Mouse (Mus musculus): Measurements from ENCODE around the gene Ube2q1. TPM values are rescaled to one million over a fixed set of nuclear protein-coding genes. Genes with fewer than 3 reads are reported as not detected.
A peak's percentile ranks its signal among the peaks of the same experiment; 100 is the strongest.

The Ube2q1 gene
- total RNA-seq (2021): 10 to 100 TPM; 28.0 to 28.6 TPM
- long read RNA-seq, experiment 1, transcript Ube2q1-201 (13 exons, 3,077 nt): major isoform, 72 of 76 reads
- long read RNA-seq, experiment 1, partial matches to known transcripts: 0 of 76 reads
- long read RNA-seq, experiment 1, other reads (novel, unspliced or antisense): 4 of 76 reads
- long read RNA-seq, experiment 2, transcript Ube2q1-201 (13 exons, 3,077 nt): major isoform, 55 of 69 reads
- long read RNA-seq, experiment 2, partial matches to known transcripts: 2 of 69 reads
- long read RNA-seq, experiment 2, other reads (novel, unspliced or antisense): 12 of 69 reads

DNA sequence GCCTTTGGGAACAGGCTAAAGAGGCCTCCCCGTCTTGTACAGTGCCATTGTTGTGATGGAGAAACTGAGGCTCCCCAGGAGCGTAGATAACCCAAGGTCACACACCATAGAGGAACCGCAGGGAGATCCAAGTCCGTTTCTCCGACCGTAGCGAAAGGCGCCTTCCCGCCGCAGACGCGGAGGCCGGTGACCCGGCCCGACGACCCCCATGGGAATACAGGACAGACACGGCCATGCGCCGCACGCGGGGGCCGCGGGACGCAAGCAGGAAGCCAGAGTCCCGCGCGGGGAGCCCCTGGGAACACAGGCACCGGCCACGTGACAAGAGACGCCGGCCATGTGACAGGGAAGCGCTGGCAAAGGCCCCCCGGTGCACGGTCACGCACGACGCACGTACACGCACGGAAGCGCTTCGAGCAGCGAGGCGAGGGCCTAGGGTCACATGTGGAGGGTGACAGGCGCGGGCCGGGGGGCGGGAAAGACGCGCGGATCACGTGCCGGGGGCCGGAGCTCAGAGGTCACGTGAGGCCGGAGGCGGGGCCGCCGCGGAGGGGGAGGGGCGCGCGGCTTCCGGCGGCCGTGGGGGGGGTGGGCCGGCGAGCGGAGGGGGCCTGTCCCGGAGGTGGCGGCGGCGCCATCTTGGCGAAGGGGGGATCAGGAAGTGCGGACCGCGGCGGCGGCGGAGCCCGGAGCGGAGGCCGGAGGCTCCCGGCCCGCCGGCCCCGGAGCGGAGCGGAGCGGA lies at the start of gene Ube2q1:
Gene Ube2q1 (plus strand): TSS at position 649 of the 742 bp plus-strand sequence.
- intact Hi-C loops (cut with DNase I): loop anchor here (1.0 to 5.0 kb wide), 3 partner anchors 39 to 261 kb away; partner anchors contain the start of gene Adar
- peak; percentile 96 for DNase-seq

DNA sequence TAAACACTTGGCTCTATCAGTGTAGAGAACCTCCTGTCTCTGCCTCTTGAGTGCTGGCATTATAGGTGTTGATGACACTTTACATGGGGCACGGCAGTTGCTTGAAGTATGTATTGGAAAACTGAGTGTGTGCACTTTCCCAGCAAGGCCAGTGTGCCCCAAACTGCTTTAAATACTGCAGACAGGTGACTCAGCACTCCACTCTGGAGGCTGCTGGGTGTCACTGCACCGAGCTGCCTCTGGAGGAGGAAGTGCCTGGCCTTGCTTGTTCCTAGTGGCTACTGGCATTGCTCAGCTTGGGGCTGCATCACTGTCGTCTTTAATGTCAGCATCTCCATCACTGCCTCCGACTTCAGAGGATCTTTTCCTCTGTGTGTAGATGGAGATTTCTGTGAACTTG lies 46.4 kb upstream of the Ube2q1 start:
- peak; percentile 32 to 48 for DNase-seq
- intact Hi-C loops (cut with DNase I): no loop called here

DNA sequence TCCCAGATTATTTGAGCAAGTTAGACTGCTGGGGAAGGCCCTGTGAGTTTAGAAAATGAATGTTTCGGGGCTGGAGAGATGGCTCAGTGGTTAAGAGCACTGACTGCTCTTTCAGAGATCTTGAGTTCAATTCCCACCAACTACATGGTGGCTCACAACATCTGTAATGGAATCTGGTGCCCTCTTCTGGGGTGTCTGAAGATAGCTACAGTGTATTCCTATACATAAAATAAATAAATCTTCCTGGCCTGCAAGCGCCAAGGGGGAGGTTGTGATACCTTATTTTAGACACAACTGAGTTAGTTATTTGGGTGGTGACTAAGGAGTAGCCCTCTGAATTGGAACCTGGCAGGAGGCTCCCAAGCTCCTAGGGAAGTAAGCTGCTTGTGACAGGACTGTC lies 44.6 kb upstream of the Ube2q1 start:
- intact Hi-C loops (cut with DNase I): no loop called here

DNA sequence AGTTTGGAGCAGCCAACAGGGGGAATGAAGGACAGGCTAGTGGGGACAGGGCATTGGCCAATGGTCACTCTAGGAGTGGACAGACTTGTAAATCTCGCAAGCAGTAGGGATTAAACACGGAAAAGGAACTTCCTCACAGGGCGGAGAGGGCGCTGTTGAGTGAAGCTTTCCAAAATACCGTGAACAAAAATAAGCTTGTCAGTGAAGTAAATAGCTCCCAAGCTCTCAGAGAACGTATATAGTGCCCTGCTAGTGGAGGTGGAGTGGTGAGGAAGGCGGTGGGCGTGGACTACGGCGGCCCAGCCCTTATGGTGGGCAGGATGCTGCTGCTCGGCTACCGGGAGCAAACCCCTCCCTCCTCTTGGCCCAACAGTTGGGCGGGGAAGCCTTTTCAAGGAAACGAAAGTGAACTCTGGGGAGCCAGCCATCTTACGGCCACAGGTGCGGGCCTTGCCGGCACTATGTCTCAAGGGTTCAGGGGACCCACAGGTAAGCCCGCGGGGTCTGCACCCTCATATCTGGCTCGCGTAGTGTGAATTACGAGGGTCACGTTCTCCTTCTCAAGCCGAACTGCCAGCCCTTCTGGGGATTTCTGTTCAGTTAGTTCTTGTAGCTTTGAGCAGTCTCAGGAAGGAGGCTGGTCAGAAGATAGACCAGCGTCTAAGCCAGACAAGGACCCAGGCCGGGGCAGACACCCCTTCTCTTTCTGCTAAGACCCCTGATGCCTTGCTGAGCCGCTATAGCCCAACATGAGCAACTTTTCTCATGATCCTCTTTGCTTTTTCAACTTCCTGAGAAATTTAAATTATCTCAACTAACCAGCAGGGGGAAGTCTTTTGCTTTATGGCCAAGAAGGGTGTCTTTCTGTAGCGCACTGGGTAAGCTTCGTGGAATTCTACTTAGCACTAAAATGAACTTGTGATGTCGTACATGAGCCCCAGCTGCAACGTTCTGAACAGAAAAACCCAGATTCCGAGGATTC lies 42.8 kb upstream of the Ube2q1 start:
- DNase-seq: peak; percentile 83 to 86
- intact Hi-C loops (cut with DNase I): loop anchor here (5.0 kb wide), 1 partner anchor 127 kb away; no protein-coding TSS in a partner anchor

More for the DNA sequence above, 44.6 kb upstream of the Ube2q1 start:
- DNase-seq: no peak

DNA sequence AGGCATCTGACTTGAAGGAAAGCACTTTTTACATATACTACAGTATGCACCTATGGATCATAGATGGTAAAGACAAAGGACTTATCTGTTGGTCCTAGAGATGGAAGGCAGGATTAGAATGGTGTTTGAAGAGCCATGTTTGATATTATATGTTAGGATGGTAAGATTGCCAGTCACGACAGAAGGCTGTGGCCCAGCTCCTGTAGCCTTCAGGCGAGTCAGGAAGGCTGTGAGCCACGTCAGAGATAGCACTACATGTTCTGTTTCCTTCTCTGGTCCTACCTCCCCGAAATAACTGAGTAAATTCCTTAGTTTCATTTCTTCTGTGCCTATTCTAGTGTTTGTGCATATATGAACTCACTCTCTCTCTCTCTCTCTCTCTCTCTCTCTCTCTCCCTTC lies 41.3 kb upstream of the Ube2q1 start:
- no peak for DNase-seq
- intact Hi-C loops (cut with DNase I): loop anchor here (5.0 kb wide), 1 partner anchor 125 kb away; no protein-coding TSS in a partner anchor

DNA sequence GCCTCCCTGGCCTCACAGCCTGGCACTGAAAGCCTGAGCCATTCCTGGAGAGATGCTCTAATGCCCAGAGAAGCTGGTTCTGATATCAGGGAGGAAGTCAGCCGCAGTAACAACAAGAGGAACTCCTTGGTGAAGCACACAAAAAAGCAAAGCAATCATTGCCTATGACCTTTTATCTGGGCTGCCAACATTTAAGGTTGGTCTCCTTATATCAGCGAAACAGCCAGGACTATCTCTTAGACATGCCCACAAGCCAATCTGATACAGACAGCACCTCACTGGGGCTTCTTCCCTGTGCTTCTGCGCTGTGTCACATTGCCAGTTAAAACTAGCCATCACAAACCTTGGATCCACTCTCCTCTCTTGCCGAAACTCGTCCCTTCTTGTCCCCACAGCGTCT lies 34.9 kb upstream of the Ube2q1 start:
- intact Hi-C loops (cut with DNase I): no loop called here
- DNase-seq: no peak

DNA sequence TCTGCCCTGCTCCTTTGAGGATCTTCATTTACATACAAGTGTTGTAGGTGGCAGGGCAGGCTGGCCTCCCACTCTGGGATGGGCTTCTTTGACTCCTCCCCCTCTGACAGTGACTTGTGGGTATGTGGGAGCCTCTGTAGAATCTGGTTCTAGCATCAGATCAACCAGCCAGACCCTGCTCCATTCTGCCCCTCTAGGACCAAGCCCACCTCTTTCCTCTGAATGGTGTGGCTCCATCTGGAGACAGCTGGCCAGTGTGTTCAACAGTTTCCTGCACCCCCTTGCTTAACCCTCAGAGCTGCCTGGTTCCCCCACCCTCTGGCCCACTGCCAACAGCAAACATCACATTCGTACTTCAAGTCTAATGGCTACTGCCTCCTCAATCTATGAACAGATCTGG lies 21.1 kb upstream of the Ube2q1 start:
- intact Hi-C loops (cut with DNase I): no loop called here
- no peak for DNase-seq

DNA sequence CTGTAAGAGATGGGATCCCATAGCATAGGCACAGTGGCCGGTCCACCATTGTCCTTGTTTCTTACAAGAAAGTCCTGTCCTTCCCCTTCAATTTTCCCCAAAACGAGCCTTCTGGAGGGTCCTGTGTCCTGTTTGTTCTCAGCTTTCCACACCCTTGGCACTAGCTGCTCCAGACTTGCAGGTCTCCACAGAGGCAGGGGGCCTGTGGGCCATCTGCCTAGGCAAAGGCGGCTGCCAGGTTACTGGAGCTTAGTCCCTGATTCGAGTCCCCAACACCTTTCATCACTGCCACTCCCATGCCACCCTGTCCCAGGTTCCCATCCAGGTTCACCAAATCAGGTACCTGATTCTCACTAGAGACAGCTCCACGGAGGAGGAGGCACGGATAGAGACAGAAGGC lies 18.1 kb upstream of the Ube2q1 start:
- intact Hi-C loops (cut with DNase I): no loop called here
- DNase-seq: no peak

DNA sequence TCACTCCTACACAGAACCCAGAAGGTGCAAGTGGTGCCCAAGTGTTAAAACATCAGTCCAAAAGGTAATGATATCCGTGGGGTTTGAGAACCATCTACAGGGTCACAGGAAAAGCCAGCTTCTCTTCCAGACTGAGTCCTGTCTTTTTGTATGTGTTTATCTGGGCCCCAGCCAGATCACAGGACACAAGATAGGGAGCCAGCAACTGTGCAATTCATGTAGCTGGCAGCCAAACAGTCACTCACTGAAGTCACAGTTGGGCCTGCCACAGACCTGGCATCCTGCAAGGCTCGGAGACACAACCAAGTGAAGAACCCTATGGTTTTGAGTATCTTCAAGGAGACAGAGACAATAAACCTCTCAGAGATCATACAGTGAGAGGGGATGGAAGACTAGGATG lies 15.6 kb upstream of the Ube2q1 start:
- DNase-seq: no peak
- intact Hi-C loops (cut with DNase I): no loop called here

DNA sequence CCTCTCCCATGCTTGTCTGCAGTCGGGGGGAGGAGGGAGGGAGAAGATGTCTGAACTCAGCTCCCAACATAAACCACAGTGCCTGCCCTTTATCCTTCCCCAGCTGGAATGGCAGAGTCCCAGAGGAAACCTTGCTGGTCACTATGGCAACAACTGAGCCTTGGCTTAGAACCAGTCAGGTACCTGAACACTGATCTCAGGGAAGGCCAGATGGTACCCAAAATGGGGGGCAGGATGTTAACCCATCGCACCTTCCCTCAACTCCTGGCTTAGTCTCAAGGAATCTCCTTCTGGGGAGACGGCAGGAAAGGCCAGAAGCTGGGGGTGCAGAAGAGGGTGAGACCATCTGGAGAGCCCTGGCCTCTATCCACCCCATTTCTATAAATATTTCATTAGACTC lies 13.6 kb upstream of the Ube2q1 start:
- intact Hi-C loops (cut with DNase I): no loop called here
- DNase-seq: no peak

DNA sequence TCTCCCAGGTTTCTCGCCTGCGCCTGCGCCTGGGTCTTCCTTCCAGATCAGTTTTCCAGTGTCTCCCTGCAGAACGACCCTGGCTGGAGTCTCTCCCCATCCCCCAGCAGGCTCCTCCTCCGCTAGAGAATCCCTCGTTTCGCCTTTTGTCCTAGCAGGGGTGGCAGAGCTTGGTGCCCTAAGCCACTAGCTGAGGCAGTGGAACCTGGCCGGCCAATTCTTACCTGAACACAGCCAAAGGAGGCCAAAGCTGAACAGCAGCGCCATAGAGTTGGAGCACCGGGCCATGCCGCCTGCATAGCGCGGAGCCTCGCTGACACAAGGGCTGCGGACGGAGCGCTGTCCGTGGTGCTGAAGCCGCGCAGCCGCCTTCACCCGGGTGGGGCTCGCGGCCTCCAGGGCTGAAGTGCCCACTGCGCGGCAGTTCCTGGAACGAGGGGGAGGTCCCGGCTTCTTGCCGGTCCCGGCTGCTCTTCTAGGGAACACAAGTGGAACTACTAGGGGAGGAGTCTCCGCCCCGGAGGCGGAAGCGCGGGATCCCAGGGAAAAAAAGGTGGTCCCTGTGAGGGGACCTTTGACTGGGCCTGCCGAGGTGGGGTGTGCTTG lies 9.2 kb upstream of the Ube2q1 start, which contains the start of gene Chrnb2:
Gene Chrnb2 (minus strand): TSS at position 514 of the 606 bp plus-strand sequence.
- intact Hi-C loops (cut with DNase I): no loop called here
- peak; percentile 87 to 91 for DNase-seq

DNA sequence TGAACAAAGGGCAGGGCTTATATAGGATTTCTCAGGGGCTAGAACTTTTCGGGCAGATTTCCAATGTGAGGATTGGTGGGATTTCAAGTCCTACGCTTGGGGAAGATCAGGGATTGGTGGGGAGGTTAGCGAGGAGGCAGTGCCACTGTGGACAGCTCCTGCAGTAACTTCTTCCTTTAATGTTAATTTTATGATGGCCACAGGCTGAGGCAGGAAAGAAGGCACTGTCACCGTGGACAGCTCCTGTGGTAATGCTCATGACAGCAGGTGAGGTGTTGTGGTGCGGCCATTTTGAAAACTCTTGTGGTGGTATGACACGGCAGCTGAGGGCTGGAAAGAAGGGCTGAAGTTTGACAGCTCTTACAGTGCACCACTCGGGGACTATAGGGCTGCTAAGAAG lies 3.8 kb upstream of the Ube2q1 start:
- no peak for DNase-seq
- intact Hi-C loops (cut with DNase I): no loop called here

DNA sequence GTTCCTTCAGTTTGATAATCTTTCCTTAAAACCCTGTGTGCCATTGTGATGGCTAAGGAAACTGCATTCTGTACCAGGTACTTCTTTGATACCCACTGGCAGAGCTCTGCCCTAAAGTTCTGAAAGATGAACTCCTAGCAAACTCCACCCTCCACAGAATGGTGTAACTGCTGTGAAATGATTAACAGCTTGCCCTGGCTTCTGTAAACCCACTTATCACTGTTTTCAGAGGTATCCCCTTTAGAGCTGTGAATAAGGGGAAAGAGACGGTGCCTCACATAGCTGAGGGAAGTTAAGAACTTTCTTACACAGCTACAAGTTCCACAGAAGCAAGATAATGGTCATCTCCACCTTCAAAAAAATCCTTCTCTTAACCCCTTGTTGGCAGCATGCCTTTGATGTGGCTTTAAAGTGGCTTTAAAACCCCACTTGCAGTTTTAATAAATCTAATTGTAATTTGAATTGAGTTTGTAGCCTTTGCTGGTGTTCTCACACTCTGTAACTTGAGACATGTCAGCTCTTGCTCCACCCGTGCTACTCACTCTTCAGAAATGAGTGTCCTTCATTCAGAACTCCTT lies 2.9 kb upstream of the Ube2q1 start:
- DNase-seq: no peak
- intact Hi-C loops (cut with DNase I): loop anchor here (5.0 kb wide), 1 partner anchor 258 kb away; no protein-coding TSS in a partner anchor

DNA sequence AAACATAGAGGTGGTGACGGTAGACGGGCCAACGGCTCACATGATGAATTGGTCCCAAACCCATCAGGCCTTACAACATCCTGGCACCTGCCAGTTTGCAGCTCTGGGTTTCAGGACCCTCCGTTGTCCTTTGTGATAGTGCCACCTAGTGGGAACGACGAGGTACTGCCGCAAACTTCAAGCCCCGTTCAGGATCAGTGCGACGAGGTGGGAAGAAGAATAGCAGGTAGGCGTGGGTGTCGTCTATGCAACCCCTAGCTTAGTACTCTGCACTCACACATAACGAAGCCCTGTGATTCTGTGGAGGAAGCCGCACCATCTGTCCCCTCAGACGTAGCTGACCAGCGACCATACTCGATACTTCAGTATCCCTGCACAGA lies 838 bp upstream of the Ube2q1 start:
- intact Hi-C loops (cut with DNase I): loop anchor here (1.0 to 5.0 kb wide), 3 partner anchors 38 to 260 kb away; partner anchors contain the start of gene Adar
- peak; percentile 75 to 86 for DNase-seq

DNA sequence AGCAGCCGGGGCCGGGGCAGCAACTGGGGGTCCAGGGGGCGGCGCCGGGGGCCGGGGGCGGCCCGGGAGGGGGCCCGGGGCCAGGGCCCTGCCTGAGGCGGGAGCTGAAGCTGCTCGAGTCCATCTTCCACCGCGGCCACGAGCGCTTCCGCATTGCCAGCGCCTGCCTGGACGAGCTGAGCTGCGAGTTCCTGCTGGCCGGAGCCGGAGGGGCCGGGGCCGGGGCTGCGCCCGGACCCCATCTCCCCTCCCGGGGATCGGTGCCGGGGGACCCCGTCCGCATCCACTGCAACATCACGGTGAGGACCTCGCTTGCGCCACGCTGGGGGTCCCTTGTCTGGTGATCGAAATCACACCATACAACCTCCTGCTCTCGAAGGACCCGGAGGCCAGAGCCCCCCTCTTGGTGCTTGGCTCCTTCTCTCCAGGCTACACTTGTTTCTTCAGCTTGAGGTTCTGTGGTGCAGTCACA lies 360 bp downstream of the Ube2q1 start:
- intact Hi-C loops (cut with DNase I): loop anchor here (2.0 to 5.0 kb wide), 2 partner anchors 59 to 261 kb away; partner anchors contain the start of gene Adar
- peak; percentile 49 to 57 for DNase-seq

DNA sequence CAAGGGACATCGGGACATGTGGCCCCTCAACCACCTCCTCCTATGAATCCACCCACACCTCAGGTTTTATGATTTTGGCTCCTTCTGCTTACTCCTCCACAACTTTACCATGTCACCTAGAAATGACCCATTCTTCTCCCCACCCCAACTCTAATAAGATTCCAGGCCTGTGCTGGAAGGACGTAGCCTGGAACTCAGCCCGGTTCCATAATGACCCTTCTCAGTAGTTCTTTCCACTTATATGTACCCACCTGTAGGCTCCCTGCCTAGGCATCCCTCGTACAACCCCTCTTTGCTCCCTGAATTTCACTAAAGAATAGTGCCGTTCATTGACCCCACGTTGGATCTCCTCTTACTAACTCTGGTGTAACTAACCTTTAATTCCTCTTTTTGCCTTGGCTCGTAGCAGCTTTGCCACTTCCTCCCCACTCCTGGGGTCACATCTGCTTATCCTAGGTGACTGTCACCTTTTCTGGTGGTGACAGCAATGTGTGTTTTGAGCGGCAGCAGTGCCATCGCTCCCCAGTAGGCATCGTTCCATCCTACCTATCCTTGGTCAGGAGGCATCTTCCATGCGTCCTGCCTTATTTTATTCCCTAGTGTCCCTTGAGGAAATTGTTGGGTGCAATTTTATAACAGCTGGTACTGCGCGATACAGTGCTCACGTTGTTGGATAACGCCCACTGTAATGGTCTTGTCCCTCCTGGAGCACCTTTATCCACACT lies 982 bp downstream of the Ube2q1 start:
- intact Hi-C loops (cut with DNase I): loop anchor here (5.0 kb wide), 1 partner anchor 262 kb away; no protein-coding TSS in a partner anchor
- no peak for DNase-seq

DNA sequence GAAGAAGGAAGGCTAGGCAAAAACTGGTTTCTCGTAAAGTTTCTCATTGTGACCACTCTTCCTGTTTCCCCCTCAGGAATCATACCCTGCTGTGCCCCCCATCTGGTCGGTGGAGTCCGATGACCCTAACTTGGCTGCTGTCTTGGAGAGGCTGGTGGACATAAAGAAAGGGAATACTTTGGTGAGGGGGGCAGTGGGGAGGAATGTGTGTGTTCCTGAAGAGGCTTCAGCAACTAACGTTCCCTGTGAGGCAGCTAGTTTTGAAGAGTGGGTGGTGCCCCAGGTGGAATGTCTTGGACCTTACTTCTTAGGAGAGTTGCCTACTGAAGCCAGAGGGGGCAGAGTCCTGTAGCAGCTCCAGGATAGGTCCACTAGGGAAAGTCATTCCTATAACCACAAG lies 2.6 kb downstream of the Ube2q1 start:
- DNase-seq: no peak
- intact Hi-C loops (cut with DNase I): loop anchor here (5.0 kb wide), 1 partner anchor 301 kb away; no protein-coding TSS in a partner anchor

DNA sequence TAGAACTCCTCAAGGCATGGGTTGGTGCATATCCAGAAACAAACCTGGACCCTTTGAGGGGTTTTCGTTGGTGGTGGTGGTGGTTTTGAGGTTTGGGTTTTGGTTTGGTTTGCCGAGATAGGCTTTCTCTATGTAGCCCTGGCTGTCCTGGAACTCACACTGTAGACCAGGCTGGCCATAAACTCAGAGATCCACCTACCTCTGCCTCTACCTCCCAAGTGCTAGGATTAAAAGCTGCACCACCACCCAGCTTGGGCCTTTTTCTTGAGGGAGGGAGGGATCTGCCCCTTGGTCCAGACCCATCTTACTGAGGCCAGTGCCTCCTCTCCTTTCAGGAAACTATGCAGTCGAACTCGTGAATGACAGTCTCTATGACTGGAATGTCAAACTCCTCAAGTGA lies 6.7 kb downstream of the Ube2q1 start:
- no peak for DNase-seq
- intact Hi-C loops (cut with DNase I): loop anchor here (5.0 kb wide), 1 partner anchor 182 kb away; the partner anchor contains the start of gene Atp8b2

Data from heart, postnatal 14 days (tissue).